Mouse (Mus musculus) embryo, embryonic 9.5 days (tissue): Measurements from ENCODE around the gene Syt2.

Source experiments
- DNase-seq: peaks from one replicate; pipeline ENCODE4 v3.0.0-alpha.2; 2017; ENCODE audit errors: extremely low spot score

The Syt2 gene

DNA sequence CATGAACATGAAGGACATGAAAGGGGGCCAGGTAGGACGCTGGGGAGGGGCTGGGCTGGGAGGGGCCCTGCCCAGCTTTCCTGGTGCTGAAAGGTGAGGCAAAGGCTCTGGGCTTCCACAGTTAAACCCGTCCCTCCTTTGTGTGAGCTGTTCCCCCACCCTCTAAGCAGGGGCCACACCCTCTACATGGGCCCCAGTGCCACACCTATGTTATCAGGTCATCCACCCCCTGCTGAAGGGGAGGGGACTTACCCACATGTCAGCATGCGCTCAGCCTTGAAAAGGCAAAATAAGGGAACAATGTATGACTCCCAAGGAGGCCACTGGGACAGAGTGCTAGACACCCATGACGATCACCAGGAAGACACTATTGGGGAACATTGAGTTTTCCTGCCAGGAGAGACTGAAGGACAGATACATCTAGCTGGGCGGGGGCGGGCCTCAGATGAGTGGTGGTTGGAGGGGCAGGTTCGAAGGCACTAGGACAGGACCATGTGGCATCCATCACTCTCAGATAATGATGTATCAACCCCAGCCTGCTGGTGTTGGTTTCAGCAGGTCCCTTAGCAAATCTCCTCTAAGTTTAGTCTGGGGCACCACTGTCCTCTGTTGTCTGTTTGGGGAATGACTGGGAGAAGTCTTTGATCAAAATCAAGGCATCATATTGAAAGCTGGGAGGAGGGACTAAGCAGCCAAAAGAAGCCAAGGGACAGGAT is 95.6 kb downstream of the Syt2 start:
- DNase-seq, result no peak

DNA sequence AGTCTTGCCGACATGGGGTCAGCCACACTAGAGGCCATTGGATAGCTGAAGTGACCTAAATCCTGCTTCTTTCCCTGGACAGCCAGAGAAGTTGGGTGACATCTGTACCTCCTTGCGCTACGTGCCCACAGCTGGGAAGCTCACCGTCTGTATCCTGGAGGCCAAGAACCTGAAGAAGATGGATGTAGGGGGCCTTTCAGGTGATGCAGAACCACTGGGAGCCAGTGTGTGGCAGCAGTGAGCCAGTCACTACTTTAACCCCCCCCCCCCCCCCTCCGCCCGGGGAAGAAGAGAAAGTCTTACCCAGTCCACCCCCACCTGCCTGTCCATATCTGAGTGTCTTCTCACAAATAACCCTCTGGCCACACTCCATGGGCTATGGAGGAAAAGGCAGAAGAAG is 99.2 kb downstream of the Syt2 start:
- peak; percentile 36 for DNase-seq

DNA sequence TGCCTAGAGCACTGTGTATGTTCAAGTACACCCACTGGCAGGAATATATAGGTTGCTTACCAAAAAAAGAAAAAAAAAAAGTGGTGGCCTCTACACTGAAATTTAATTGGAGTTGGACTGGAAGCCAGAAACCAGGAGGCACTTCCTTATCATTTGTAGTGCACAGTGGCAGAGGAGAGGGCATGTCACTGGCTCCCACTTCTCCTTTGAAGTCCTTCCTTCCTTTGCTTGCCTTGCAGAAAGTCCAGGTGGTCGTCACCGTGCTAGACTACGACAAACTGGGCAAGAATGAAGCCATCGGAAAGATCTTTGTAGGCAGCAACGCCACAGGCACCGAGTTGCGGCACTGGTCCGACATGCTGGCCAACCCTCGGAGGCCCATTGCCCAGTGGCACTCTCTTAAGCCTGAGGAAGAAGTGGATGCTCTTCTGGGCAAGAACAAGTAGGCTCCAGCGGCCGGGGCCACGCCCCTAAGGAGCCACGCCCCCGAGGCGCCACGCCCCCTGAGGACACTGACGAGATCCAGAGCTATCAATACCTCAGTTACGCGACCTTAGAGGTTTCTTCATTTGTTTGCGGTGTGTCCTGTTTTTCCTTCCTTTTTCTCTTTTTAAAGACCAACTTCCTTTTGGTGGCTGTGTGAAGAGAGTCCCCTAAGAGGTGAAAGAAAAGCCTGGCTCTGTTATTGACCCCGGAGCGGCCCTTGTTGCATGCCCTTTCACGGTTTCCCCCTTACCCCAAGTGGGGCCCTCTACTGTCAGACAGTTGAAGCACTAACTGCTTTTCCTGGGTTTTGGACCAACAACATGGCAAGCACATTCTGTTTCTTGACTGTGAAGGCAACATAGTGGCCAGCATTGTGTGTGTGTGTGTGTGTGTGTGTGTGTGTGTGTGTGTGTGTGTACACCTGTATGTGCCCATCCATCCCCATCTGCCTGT is 101.0 kb downstream of the Syt2 start:
- peak; percentile 77 for DNase-seq

DNA sequence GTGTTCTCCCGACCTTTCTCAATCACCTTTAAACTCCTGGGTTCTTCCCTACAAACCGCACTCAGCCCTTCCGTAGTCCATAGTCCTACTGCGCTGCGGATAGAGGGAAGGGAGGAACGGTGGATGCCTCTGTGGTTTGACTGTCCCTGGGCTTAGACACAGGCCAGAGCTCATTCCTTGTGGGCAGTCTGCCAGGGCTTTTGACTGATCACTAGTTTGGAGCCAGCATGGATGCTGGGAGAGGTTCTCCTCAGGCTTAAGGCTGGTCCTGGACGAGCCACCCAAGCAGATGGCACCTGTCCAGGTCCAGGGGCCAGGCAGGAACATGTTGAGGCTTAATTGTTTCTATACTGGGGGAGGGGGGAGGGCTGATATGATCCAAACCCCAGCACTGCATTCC is 103.4 kb downstream of the Syt2 start:
- no peak for DNase-seq

DNA sequence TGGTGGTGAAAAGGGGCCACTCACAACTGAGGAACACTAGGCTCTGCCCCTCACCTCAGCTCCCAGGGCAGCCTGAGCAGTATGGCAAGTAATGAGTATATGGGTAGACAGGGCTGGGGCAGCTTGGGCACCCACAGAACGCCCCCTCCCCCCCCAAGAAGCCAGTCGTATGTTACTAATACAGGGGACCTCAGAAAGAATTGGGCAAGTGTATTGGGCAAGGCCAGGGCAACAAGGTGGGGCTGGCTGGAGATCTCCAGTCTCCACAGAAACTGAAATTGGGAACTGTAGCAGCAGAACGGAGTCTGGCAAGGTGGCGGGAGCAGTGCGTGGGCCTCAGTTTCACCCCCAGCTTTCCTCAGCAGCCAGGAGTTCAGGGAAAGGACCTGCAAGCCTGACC is 106.0 kb downstream of the Syt2 start:
- no peak for DNase-seq

DNA sequence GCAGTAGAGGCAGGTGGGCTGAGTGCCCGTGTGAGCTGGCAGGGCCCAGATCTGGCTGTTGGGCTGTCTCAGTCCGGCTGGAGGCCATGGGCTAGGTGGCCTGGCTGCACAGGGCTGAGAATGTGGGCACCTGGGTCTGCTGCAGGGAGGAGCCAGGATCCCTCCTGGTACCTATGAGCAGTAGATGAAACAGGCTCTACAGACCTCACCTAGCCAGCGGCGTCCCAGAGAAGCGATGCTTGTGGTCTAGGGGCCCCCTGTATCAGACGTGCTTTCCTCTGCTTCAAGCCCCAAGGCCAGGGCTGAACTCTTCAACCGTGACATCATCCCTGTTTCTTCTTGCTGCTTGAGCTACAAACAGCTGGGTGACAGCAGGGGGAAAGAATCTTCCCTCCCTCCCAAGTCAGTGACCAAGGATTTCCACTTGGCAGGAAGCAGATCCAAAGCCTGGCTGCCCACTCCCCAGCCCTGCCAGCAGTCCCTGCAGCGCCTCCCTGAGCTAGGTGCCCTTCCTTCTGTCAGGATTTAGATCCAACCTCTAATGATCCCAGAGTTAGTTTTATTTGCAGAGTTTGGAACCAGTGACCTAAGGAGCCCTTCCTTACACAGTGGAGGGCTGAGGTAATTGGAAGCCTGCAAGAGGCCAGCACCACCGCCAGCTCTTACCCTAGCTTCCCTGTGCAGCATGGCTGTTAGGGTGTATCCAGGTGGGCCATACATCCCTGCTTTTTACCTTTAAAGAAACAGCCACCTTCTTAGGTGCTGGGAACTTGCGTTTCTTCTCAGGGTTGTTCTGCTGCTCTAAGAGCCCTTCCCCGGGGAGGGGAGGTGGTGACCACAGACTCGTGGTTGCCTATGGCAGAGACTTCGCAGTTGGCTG is 107.5 kb downstream of the Syt2 start:
- no peak for DNase-seq

DNA sequence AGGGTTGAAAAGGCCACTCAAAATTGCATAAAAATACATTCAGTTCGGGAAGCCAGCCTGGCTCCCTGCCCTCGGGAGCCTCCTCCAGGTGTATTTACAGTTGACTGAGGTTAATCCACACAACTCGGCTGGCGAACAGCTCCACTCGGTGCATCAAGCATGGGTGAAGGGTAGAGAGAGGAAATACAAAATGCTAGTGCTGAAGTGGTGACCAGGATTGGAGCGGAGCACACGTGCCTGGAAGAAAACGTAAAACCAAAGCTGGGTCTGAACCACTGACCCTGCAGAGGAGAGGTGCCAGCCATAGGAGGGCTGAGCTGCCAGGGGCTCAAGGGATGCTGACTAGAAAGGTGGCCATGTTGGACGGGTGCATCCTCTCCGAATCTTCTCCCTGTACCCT is 108.3 kb downstream of the Syt2 start:
- DNase-seq, result no peak

DNA sequence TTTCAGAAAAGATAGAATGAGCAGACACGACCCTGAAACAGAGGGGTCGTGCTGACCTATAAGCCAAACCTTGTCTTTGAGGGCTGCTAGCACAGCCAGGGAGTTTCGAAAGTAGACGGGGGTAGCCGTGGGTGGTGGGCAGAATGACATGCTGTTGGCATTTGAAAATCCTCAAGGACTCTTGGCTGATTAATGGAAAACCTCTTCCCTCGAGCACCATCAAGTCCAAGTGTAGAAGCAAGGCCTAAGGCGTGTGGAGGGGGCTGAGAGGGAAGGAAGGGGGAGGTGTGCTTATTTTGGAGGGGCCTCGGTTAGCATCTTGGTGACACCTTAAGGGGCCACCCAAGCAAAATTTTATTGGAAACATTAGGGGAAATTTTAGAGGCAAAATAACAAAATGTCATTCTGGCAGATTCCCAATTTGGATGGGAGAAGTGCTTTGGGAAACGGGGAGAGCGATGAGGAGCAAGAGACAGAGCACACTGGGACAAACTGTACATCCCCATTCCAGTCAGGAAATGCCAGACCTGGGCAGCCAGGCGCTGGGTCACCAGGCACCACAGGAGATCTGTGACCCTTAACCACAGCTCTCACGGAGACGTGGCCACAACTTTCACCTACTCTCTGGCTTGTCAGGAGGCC is 109.2 kb downstream of the Syt2 start:
- DNase-seq, result no peak

DNA sequence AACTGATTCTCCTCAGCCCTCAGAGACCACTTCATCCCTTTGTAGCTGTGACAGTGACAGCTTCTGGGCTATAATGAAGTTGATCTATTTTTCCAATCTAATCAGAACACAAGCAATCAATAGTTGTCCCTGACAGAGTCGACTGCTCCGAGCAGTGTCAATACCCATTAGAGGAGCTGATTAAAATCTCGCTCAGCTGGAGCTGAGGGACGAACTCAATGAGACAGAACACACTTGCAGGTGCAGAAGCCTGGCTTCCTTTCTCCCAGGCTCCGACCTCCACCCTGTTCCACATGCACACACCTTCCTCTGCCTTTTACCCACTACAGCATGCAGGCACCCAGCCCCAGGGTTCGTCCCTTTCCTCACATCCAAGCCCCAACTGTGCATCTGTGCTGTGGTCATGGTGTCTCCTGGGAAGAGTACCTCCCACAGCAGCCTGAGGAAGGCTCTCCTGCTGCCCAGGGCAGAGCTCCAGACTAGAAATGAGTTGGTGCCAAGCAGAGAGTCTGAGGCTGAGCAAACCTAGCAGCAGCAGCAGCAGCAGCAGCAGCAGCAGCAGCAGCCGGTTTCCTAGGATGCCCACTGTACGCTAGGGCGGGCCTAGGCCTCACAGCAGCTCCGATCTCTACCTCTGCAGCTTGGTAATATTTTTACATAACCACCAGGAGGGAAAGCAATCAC is 109.9 kb downstream of the Syt2 start:
- no peak for DNase-seq

DNA sequence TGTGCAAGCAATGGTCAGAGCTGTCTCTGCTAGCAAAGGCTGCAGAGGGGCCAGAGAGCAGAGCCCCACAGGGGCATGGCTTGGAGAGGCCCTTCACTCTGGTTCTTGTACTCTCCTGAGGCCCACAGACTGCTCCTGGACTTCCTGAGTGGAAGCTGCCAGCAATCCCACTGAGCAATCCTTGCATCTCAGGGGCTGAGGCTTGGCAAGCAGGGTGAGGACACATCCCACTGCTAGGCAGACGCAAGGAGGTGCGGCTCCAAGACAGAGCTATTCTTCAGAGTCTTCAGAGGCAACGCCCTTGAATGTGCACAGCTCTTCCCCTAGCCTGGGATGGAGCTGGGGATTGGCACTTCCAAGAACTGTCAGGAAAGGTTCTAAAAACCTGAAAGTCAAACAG is 110.8 kb downstream of the Syt2 start:
- DNase-seq, result no peak

DNA sequence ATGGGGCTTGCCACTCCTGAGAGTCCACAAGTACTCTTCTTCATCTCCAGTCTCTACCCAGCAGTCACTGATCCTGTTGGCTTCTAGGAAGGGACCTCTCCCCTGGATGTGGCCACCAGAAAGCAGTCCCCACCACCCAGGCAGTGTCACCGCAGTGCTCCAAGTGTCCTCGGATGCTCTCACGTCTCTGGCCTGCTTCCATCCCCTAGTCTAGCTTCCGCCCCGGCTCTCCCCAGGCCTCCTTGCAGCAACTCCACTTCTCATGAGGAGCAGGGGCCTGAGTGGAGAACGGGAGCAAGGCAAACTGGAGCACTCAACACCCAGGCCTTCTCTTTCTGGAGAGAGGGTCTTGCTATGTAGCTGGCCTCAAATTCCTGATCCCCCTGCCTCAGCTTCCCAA is 112.7 kb downstream of the Syt2 start:
- DNase-seq, result no peak

DNA sequence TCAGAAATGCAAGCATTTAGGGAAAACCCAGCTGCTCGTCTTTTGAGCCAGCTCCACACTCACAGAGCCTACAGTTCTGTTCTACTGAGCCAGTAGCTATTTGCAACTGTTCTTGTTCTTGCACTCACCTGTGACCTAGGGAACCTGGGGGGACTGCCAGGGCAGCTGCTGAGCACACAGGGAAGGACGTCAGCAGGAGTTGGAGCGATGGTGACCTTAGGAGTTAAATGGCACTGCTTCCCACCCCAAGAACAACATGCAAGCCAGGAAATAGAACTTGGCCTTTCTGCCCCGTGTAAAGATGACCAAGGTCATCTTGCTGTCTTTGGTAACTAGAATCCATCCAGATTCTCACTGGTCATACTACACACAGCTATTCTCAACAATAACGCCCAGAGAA is 114.2 kb downstream of the Syt2 start:
- no peak for DNase-seq

DNA sequence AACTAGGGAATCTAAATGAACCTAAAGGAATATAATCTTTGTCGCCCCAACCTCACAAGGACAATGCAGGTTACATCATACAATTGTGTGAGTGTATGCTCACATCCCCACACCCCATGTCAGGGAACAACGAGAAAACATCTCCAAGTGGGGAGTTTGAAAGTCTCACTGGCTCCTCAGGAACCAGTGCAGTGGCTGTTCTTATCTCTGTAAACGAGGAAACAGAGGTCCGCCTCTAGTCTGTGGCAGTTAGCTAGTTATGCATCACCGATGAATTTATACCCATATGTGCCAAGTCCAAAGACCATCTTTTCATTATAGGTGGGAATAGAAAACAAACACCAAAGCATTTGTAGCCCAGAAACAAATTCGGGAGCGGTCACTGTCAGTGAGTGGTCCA is 115.1 kb downstream of the Syt2 start:
- DNase-seq, result no peak

DNA sequence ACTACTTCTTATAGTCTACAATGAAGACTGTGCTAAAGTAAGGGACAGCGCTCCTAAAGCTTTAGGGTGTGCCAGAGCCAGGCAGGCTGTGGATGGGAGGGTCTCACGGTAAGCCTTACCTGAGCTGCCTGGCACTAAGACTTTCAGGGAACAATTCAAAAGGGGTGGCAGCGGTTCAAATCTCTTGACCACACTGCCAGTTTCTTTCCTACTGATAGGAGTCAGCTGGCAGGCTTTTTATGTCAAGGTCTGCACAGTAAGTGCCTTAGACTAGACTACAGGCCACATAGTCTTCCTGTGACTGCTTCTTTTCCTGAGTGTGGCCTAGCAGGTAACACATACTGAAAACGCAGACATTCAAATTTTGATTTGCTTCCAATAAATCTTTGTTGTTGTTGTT is 116.8 kb downstream of the Syt2 start:
- no peak for DNase-seq

DNA sequence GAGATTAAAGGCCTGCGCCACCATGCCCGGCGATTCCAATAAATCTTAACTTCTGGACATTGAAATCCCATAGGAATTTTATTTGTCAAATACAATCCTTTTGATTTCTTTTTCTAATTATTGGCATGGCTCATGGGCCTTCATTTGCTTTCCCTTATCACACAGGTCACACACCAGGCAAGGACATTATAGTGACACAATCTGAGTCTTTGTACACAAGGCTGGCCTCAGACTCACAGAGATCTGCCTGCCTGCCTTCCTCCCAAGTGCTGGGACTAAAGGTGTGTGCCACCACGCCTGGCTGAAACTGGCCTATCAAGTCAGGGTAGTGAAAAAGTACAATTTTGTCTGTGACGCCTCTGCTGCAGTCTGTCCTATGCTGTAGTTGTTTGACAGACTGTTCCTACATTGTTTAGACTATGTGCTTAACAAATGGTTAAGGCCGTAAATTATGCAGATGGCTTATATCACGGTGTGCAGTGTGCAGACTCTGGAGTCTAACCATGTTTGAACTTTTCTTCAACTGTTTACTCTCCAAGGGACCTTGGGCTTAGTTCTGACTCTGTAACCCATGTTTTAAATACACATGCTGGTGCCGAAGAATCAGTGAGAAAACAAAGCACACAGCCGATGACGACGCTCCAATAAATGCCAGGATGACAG is 117.4 kb downstream of the Syt2 start:
- DNase-seq, result no peak

DNA sequence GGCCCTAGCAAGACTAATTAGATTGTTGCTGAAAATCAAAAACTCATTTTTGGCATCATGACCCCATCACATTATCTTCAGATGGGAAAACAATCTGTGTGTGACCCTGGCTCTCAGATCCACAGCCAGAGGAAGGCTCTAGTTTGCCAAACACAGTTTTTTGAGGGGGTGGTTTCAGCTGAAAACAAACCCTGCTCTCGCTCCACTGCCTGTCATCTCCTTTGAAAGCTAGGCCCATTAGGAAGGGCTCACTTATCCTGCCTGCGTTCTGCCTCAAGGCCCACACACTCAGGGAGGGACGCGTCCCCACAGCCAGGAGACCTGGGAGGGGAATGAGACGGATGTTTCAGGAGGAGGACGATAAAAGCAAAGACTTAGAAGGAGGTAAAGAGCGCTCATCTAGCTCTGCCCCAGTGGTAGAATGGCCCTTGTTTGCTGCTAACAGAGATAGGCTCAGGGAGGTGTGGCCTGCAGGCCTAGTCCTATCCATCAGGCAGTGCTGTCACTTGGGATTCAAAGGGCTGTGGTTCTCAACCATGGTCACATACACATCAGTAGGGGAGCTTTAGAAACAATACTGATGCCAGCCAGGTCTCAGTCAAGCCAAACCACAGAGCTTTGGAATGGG is 118.5 kb downstream of the Syt2 start:
- DNase-seq, result no peak

DNA sequence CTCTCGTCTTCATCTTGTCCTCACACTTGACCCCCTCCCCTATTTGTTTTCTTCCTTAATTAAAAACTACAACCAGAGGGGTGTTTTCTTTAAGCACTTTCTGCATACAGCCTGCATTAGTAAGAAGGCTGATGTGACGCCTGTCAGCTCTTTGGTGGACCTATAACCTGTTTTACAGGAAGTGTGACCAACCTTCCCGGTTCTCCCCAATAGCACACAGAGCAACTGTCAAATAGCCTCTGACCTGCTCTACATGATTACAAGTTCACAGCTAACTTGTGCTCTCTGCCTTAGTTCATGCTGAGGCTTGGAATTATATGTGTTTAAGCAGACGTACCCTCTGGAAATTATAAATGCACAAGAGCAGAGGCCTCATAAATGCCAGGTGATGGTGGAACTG is 120.0 kb downstream of the Syt2 start:
- no peak for DNase-seq

DNA sequence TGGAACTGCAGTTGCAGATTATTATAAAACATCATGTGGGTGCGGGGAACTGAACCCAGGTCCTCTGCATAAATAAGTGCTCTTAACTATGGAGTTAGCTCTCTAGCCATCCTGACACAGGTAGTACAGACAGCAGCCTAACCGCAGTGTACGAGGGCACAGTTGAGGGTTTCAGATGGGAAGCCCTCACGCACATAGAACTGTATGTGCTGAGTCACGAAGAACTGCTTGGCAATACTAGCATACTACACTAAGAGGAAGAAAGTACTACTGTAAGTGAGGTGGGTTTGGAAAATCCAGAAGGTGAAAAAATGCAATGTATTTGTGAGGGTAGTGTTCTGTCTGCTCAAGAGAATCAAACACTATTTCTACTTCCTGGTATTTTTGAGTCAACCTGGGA is 123.8 kb downstream of the Syt2 start:
- no peak for DNase-seq

DNA sequence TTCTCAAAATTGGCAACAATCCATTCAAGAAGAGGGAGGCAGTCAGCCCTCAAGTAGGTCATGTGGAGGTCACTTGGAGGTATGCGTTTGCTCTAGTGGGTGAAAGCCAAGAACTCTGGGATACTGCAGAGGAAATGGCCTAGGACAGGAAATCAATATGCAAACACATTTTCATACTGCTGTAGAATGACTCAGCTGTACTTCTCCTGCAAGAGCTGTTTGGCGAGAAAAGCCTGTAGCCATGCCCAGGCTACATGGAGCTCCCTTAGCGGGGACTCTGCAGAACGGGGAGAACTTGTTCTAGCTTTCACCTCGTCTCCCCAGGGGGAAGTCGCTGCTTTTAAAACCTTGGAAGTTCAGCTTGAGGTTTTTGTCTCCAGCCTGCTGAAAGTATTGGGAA is 124.9 kb downstream of the Syt2 start:
- no peak for DNase-seq

DNA sequence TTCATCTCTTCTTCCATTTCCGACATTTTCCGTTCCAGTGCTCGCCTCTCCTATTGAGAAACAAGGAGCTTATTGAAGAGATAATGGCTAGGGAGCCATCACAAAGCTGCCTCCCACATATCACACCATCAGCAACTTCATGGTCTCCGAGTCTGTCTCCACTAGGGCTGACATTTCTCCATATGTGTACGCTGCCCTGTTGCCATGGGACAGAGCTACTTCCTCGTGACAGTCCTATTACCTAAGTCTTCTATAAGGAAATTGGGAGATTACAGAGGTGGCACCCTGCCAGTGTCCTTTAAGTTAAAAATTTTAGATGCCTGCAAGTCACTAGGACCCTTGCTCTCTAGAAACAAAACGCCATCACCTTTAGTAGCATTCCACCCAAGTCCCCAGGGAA is 125.5 kb downstream of the Syt2 start:
- no peak for DNase-seq
